ENCODE assay signal across 9 mouse cellular contexts in the genomic region with DNA sequence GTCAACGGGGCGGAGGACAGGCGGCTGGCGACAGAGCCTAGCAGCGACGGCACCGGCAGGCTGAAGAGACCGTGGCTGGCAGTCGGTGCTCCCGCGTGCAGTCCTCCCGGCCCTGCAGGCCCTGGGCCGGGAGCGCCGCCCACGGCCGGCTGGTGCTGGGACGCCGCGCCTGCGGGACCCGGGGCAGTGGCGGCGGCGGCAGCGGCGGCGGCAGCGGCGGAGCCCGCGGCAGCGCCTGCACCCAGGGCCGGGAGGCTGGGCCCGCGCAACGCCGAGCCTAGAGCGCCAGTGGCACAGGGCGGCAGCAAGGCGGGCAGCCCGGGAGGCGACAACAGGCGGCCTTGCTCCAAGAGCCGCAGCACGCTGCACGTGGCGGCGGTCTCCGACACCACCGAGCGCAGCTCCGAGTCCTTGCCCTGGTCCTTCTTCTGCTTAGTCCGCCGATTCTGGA. TPM values are rescaled to one million over a fixed set of nuclear protein-coding genes. Genes with fewer than 3 reads are reported as not detected.
DNase-seq lines count a peak whose midpoint lies in the region; ATAC-seq and TF ChIP-seq lines count a peak whose summit lies in the region.
"Had no signal": no experiment of that assay in that cellular context is flagged by ENCODE, and none has a peak within 500 bp of the region (broad histone marks: within the 10 kb centered on the region; RNA-seq: fewer than 3 reads in every experiment).

No protein-coding gene starts in this region.

- peaks cover 26% of the 10 kb centered on the region for H3K4me1 ChIP-seq in megakaryocyte, embryonic 14.5 days
- H3K4me1 ChIP-seq in embryonic facial prominence, embryonic 10.5 days, result peaks cover 47% of the 10 kb centered on the region
- peaks cover 25% of the 10 kb centered on the region for H3K4me1 ChIP-seq in hindbrain, embryonic 13.5 days (replicated peaks)
- peaks cover 14% of the 10 kb centered on the region for H3K4me1 ChIP-seq in liver, postnatal 0 days (ENCODE audit: insufficient read depth)
- H3K4me1 ChIP-seq in stomach, embryonic 16.5 days (ENCODE audit: control insufficient read depth, insufficient read depth, low read length), result peaks cover 18% of the 10 kb centered on the region; the same call in 1 of the 2 replicates

- TF ChIP-seq CTCF in liver, postnatal 0 days (IDR thresholded peaks at IDR 0.05; ENCODE audit: low read depth), result no peak

- H3K4me3 ChIP-seq in megakaryocyte, embryonic 14.5 days (replicated peaks), result peak overlapping the region; percentile 85
- H3K4me3 ChIP-seq in embryonic facial prominence, embryonic 10.5 days, result peak overlapping the region; percentile 59
- H3K4me3 ChIP-seq in hindbrain, embryonic 13.5 days, result peak overlapping the region; percentile 29
- H3K4me3 ChIP-seq in liver, postnatal 0 days (ENCODE audit: low read depth, low read length), result peak overlapping the region; percentile 15; the same call in 1 of the 2 replicates
- peak overlapping the region; percentile 42 for H3K4me3 ChIP-seq in stomach, embryonic 16.5 days (replicated peaks; ENCODE audit: low read length)

- no peaks in the 10 kb centered on the region for H3K9me3 ChIP-seq in megakaryocyte, embryonic 14.5 days
- no peaks in the 10 kb centered on the region for H3K9me3 ChIP-seq in embryonic facial prominence, embryonic 10.5 days
- H3K9me3 ChIP-seq in hindbrain, embryonic 13.5 days, result no peaks in the 10 kb centered on the region
- no peaks in the 10 kb centered on the region for H3K9me3 ChIP-seq in liver, postnatal 0 days (ENCODE audit: low read length)
- no peaks in the 10 kb centered on the region for H3K9me3 ChIP-seq in stomach, embryonic 16.5 days (replicated peaks; ENCODE audit: control insufficient read depth, low read length)

- ATAC-seq in megakaryocyte, adult 5-6 weeks (ENCODE audit: poor library complexity, severe bottlenecking), result no peak
- ATAC-seq in hindbrain, embryonic 13.5 days (ENCODE audit: low FRiP score), result peak; percentile 63; the same call in 1 of the 2 replicates
- no peak for ATAC-seq in liver, postnatal 0 days
- no peak for ATAC-seq in stomach, embryonic 16.5 days (ENCODE audit: insufficient read depth, low FRiP score)

- peak overlapping the region; percentile 87 for H3K27ac ChIP-seq in embryonic facial prominence, embryonic 10.5 days (replicated peaks)
- H3K27ac ChIP-seq in hindbrain, embryonic 13.5 days, result no peak overlapping the region
- H3K27ac ChIP-seq in liver, postnatal 0 days (ENCODE audit: low read depth), result no peak overlapping the region
- no peak overlapping the region for H3K27ac ChIP-seq in stomach, embryonic 16.5 days (ENCODE audit: low read length)
- H3K27ac ChIP-seq: macrophage had no signal

- peak overlapping the region; percentile 54 for H3K4me2 ChIP-seq in hindbrain, embryonic 13.5 days
- peak overlapping the region; percentile 40 for H3K4me2 ChIP-seq in liver, postnatal 0 days (ENCODE audit: low read depth, low read length)
- peak overlapping the region; percentile 56 for H3K4me2 ChIP-seq in stomach, embryonic 16.5 days (ENCODE audit: low read depth, low read length)

- TF ChIP-seq EP300 in liver, postnatal 0 days (IDR thresholded peaks at IDR 0.05; ENCODE audit: low read depth), result no peak

- no peaks in the 10 kb centered on the region for H3K36me3 ChIP-seq in megakaryocyte, embryonic 14.5 days (replicated peaks; ENCODE audit: low read length)
- H3K36me3 ChIP-seq in embryonic facial prominence, embryonic 10.5 days (replicated peaks), result no peaks in the 10 kb centered on the region
- no peaks in the 10 kb centered on the region for H3K36me3 ChIP-seq in hindbrain, embryonic 13.5 days
- no peaks in the 10 kb centered on the region for H3K36me3 ChIP-seq in liver, postnatal 0 days (replicated peaks; ENCODE audit: insufficient read depth, low read length)
- H3K36me3 ChIP-seq in stomach, embryonic 16.5 days (ENCODE audit: control insufficient read depth, insufficient read depth, low read length), result no peaks in the 10 kb centered on the region

- WGBS in embryonic facial prominence, embryonic 10.5 days, result under 1% methylated on average over 55 of the region's 55 CpGs
- WGBS in hindbrain, embryonic 13.5 days, result under 1% methylated on average over 49 of the region's 55 CpGs
- 2% methylated on average over 40 of the region's 55 CpGs for WGBS in liver, postnatal 0 days (ENCODE audit: insufficient replicate concordance)
- under 1% methylated on average over 50 of the region's 55 CpGs for WGBS in stomach, embryonic 16.5 days

- peaks cover 98% of the 10 kb centered on the region for H3K27me3 ChIP-seq in megakaryocyte, embryonic 14.5 days (replicated peaks)
- H3K27me3 ChIP-seq in embryonic facial prominence, embryonic 10.5 days (replicated peaks; ENCODE audit: low read depth, poor library complexity, severe bottlenecking), result peaks cover 100% of the 10 kb centered on the region
- peaks cover 100% of the 10 kb centered on the region for H3K27me3 ChIP-seq in hindbrain, embryonic 13.5 days
- peaks cover 97% of the 10 kb centered on the region for H3K27me3 ChIP-seq in liver, postnatal 0 days (ENCODE audit: insufficient read depth, low read length)
- H3K27me3 ChIP-seq in stomach, embryonic 16.5 days (ENCODE audit: control insufficient read depth, insufficient read depth, low read length), result peaks cover 96% of the 10 kb centered on the region

- DNase-seq in embryonic facial prominence, embryonic 10.5 days (ENCODE audit: low spot score), result peak; percentile 74
- DNase-seq in liver, postnatal 0 days, result peak; percentile 16
- no peak for DNase-seq in urinary bladder, postnatal 36 days (ENCODE audit: low spot score in 2 of 2)
- no peak for DNase-seq in frontal cortex, postnatal 14 days (ENCODE audit: low spot score in 2 of 2)

- no peak overlapping the region for H3K9ac ChIP-seq in hindbrain, embryonic 13.5 days
- no peak overlapping the region for H3K9ac ChIP-seq in liver, postnatal 0 days (replicated peaks)
- H3K9ac ChIP-seq in stomach, embryonic 16.5 days (ENCODE audit: low read length), result peak overlapping the region; percentile 46

RNA-seq across cellular contexts. Expression of gene Vax1, which starts 3.5 kb away (rescaled TPM):
- polyA plus RNA-seq in megakaryocyte, embryonic 14.5 days (2012; ENCODE audit: insufficient read depth, low replicate concordance), result not detected in 2 replicates
- total RNA-seq in megakaryocyte, adult 5-6 weeks (2015), result not detected in 2 replicates
- not detected in 2 replicates for total RNA-seq in megakaryocyte, adult 5-6 weeks (2017)
- 1.2 and 1.7 TPM in 2 replicates for polyA plus RNA-seq in embryonic facial prominence, embryonic 10.5 days (2016; fragmentation: Nextera tagmentation; extraction: Ambion mirVana)
- not detected in 2 replicates for polyA plus RNA-seq in hindbrain, embryonic 13.5 days (2015; fragmentation: Nextera tagmentation; extraction: Ambion mirVana)
- not detected in 2 replicates for polyA plus RNA-seq in liver, postnatal 0 days (2015; fragmentation: Nextera tagmentation; extraction: Ambion mirVana)
- polyA plus RNA-seq in stomach, embryonic 16.5 days (2015; fragmentation: Nextera tagmentation; extraction: Ambion mirVana), result not detected in 2 replicates
- polyA plus RNA-seq: macrophage had no signal

RNA-seq across cellular contexts. Expression of gene Kcnk18, which starts 52.7 kb away (rescaled TPM):
- polyA plus RNA-seq in megakaryocyte, embryonic 14.5 days (2012; ENCODE audit: insufficient read depth, low replicate concordance), result not detected in 2 replicates
- not detected in 2 replicates for total RNA-seq in megakaryocyte, adult 5-6 weeks (2015)
- not detected in 2 replicates for total RNA-seq in megakaryocyte, adult 5-6 weeks (2017)
- polyA plus RNA-seq in embryonic facial prominence, embryonic 10.5 days (2016; fragmentation: Nextera tagmentation; extraction: Ambion mirVana), result 0.04 TPM in 1 of 2 replicates, not detected in the other
- polyA plus RNA-seq in hindbrain, embryonic 13.5 days (2015; fragmentation: Nextera tagmentation; extraction: Ambion mirVana), result not detected in 2 replicates
- not detected in 2 replicates for polyA plus RNA-seq in liver, postnatal 0 days (2015; fragmentation: Nextera tagmentation; extraction: Ambion mirVana)
- not detected in 2 replicates for polyA plus RNA-seq in stomach, embryonic 16.5 days (2015; fragmentation: Nextera tagmentation; extraction: Ambion mirVana)
- polyA plus RNA-seq: macrophage had no signal

Comparison
In these comparisons a context has a peak if more than half of its experiments do, and no peak if none do; other contexts are left out.
1. H3K4me3 ChIP-seq: peak in every context shown above with its lines; median percentile 85 in megakaryocyte, embryonic 14.5 days; 59 in embryonic facial prominence, embryonic 10.5 days; 42 in stomach, embryonic 16.5 days; 29 in hindbrain, embryonic 13.5 days; 15 in liver, postnatal 0 days.
2. DNase-seq: peak in embryonic facial prominence, embryonic 10.5 days (single experiment) and liver, postnatal 0 days (single experiment); none in urinary bladder, postnatal 36 days (0 of 2) and frontal cortex, postnatal 14 days (0 of 2).
3. Peak in every context shown above with its lines, with median percentiles within 50 percentile points of each other: H3K4me2 ChIP-seq.